Mouse (Mus musculus) embryonic fibroblast, embryonic 13.5 days (primary cell): ENCODE results near the gene 3110082J24Rik.

Source experiments
- CTCF ChIP-seq: IDR thresholded peaks from 2 replicates; pipeline ENCODE4 v1.5.1; 2011; ENCODE audit warnings: mild to moderate bottlenecking, control low read depth, low read length, moderate library complexity, borderline replicate concordance; ENCODE audit not compliant: insufficient read depth
- POLR2A ChIP-seq: IDR thresholded peaks from 2 replicates; pipeline ENCODE4 v1.6.1; 2011; ENCODE audit warnings: low read depth, mild to moderate bottlenecking, control low read depth, low read length, moderate library complexity

- TF ChIP-seq CTCF = no peak
- TF ChIP-seq POLR2A = no peak
Observed at GRCm38 (mm10) chr5:30114761-30115140, 8.9 kb upstream of the 3110082J24Rik start.
